Mouse (Mus musculus) intestine, embryonic 14.5 days (tissue): ENCODE data around the gene Pim3. TPM values are rescaled to one million over a fixed set of nuclear protein-coding genes. Genes with fewer than 3 reads are reported as not detected.
A peak's percentile ranks its signal among the peaks of the same experiment; 100 is the strongest.

Source experiments
- ATAC-seq: fragments of 200-750 bp; cut with Nextera tagmentation; replicated peaks from 2 replicates; pipeline ENCODE4 v1.8.0; 2017; ENCODE audit warnings: low read depth, moderate number of reproducible peaks, moderate TSS enrichment, moderate library complexity; ENCODE audit not compliant: low FRiP score, low TSS enrichment
- DNase-seq: peaks from one replicate; pipeline ENCODE4 v3.0.0-alpha.2; 2018; ENCODE audit warnings: low spot score
- H3K27ac ChIP-seq: fragments of 300-500 bp; sonication (generic); 2 replicates; pipeline ENCODE4 v1.5.1; 2014; ENCODE audit warnings: low read depth, mild to moderate bottlenecking, control low read depth
- H3K27me3 ChIP-seq: fragments of 300-500 bp; sonication (generic); replicated peaks from 2 replicates; pipeline ENCODE4 v1.6.1; 2014; ENCODE audit warnings: low read length, control low read depth; ENCODE audit not compliant: control insufficient read depth, insufficient read depth
- H3K36me3 ChIP-seq: fragments of 300-500 bp; sonication (generic); 2 replicates; pipeline ENCODE4 v1.6.1; 2014; ENCODE audit warnings: low read length, control low read depth; ENCODE audit not compliant: control insufficient read depth, insufficient read depth
- H3K4me1 ChIP-seq: fragments of 300-500 bp; sonication (generic); replicated peaks from 2 replicates; pipeline ENCODE4 v1.6.1; 2014; ENCODE audit warnings: low read length, control low read depth, mixed read lengths; ENCODE audit not compliant: control insufficient read depth, insufficient read depth
- H3K4me2 ChIP-seq: fragments of 300-500 bp; sonication (generic); 2 replicates; pipeline ENCODE4 v1.6.1; 2014; ENCODE audit warnings: low read length
- H3K4me3 ChIP-seq: fragments of 300-500 bp; sonication (generic); 2 replicates; pipeline ENCODE4 v1.5.1; 2014; ENCODE audit warnings: low read depth, low read length, control low read depth, mixed read lengths
- H3K9ac ChIP-seq: fragments of 300-500 bp; sonication (generic); 2 replicates; pipeline ENCODE4 v1.6.1; 2014; ENCODE audit warnings: mild to moderate bottlenecking, low read length
- H3K9me3 ChIP-seq: fragments of 300-500 bp; sonication (generic); 2 replicates; pipeline ENCODE4 v1.6.1; 2016; ENCODE audit warnings: low read length, control low read depth; ENCODE audit not compliant: control insufficient read depth
- WGBS: fragments of 180-500 bp; shearing (Covaris S2); extraction: QIAGEN DNeasy Blood & Tissue Kit; methylation state at CpG from one replicate; pipeline ENCODE4 v1.1.7; 2014; 5-methylcytosine and 5-hydroxymethylcytosine counted together
- polyA plus RNA-seq: library from polyadenylated mRNA; unstranded; fragments of >200 nt; fragmentation: Nextera tagmentation; extraction: Ambion mirVana; gene quantifications from 2 replicates; pipeline ENCODE4 v1.2.1, GENCODE M21; 2014

Pim3 gene
- polyA plus RNA-seq, 1 experiment from 2014 or later: 51.7 TPM

GRCm38 (mm10) chr15:88851507-88852149 is 10.4 kb upstream of the Pim3 start:
- no peaks in the 10 kb centered on the region for H3K36me3 ChIP-seq
- peaks cover 27% of the 10 kb centered on the region for H3K4me1 ChIP-seq
- no peak overlapping the region for H3K4me2 ChIP-seq
- H3K27ac ChIP-seq: peak overlapping the region; percentile 22; the same call in 1 of the 2 replicates
- H3K9me3 ChIP-seq: no peaks in the 10 kb centered on the region
- no peaks in the 10 kb centered on the region for H3K27me3 ChIP-seq
- no peak overlapping the region for H3K4me3 ChIP-seq
- no peak overlapping the region for H3K9ac ChIP-seq
- 66% methylated on average over 10 of the region's 10 CpGs for WGBS
- DNase-seq (no peak), ATAC-seq (peak; percentile 82)

- 88% methylated on average over 9 of the region's 9 CpGs for WGBS
- no peak overlapping the region for H3K9ac ChIP-seq
- no peak overlapping the region for H3K4me2 ChIP-seq
- DNase-seq (no peak), ATAC-seq (no peak)
- no peak overlapping the region for H3K4me3 ChIP-seq
- no peak overlapping the region for H3K27ac ChIP-seq
- no peaks in the 10 kb centered on the region for H3K36me3 ChIP-seq
- no peaks in the 10 kb centered on the region for H3K27me3 ChIP-seq
- no peaks in the 10 kb centered on the region for H3K9me3 ChIP-seq
- peaks cover 27% of the 10 kb centered on the region for H3K4me1 ChIP-seq
These were observed 8.9 kb upstream of the Pim3 start for GRCm38 (mm10) chr15:88853106-88853505.

- no peak overlapping the region; the same call in 1 of the 2 replicates for H3K27ac ChIP-seq
- WGBS: 42% methylated on average over 6 of the region's 6 CpGs
- H3K4me1 ChIP-seq: peaks cover 27% of the 10 kb centered on the region
- no peak overlapping the region for H3K4me2 ChIP-seq
- H3K4me3 ChIP-seq: no peak overlapping the region
- no peaks in the 10 kb centered on the region for H3K27me3 ChIP-seq
- H3K36me3 ChIP-seq: no peaks in the 10 kb centered on the region
- DNase-seq (no peak), ATAC-seq (no peak)
- no peak overlapping the region for H3K9ac ChIP-seq
- H3K9me3 ChIP-seq: no peaks in the 10 kb centered on the region
These were observed 7.6 kb upstream of the Pim3 start for GRCm38 (mm10) chr15:88854119-88854968.

GRCm38 (mm10) chr15:88854969-88855830 is 6.8 kb upstream of the Pim3 start:
- Histone ChIP-seq H3K9me3 (no peaks in the 10 kb centered on the region), H3K4me1 (peaks cover 27% of the 10 kb centered on the region), H3K27me3 (no peaks in the 10 kb centered on the region), H3K4me3 (no peak overlapping the region), H3K4me2 (no peak overlapping the region), H3K27ac (no peak overlapping the region; the same call in 1 of the 2 replicates), H3K36me3 (no peaks in the 10 kb centered on the region), H3K9ac (no peak overlapping the region)
- no peak for DNase-seq
- ATAC-seq: no peak
- WGBS: 69% methylated on average over 15 of the region's 15 CpGs

- no peaks in the 10 kb centered on the region for H3K9me3 ChIP-seq
- no peak overlapping the region for H3K9ac ChIP-seq
- no peaks in the 10 kb centered on the region for H3K27me3 ChIP-seq
- no peaks in the 10 kb centered on the region for H3K36me3 ChIP-seq
- H3K4me1 ChIP-seq: peaks cover 20% of the 10 kb centered on the region
- WGBS: 74% methylated on average over 6 of the region's 6 CpGs
- ATAC-seq: no peak
- DNase-seq: no peak
- no peak overlapping the region for H3K4me3 ChIP-seq
- no peak overlapping the region for H3K27ac ChIP-seq
- H3K4me2 ChIP-seq: no peak overlapping the region
These were observed 6.0 kb upstream of the Pim3 start for GRCm38 (mm10) chr15:88855896-88856417.

- no peak overlapping the region for H3K27ac ChIP-seq
- ATAC-seq: no peak
These were observed 5.4 kb upstream of the Pim3 start for GRCm38 (mm10) chr15:88856613-88857012.

GRCm38 (mm10) chr15:88857361-88857760 is 4.6 kb upstream of the Pim3 start:
- WGBS: 94% methylated on average over 7 of the region's 7 CpGs
- no peaks in the 10 kb centered on the region for H3K36me3 ChIP-seq
- no peak overlapping the region for H3K27ac ChIP-seq
- peaks cover 19% of the 10 kb centered on the region; the same call in 1 of the 2 replicates for H3K4me1 ChIP-seq
- no peaks in the 10 kb centered on the region for H3K27me3 ChIP-seq
- DNase-seq (no peak), ATAC-seq (no peak)
- no peak overlapping the region for H3K9ac ChIP-seq
- H3K4me2 ChIP-seq: no peak overlapping the region
- H3K9me3 ChIP-seq: no peaks in the 10 kb centered on the region
- H3K4me3 ChIP-seq: no peak overlapping the region

More at GRCm38 (mm10) chr15:88856613-88857012, 5.4 kb upstream of the Pim3 start:
- H3K4me1 ChIP-seq: peaks cover 21% of the 10 kb centered on the region
- DNase-seq: no peak
- H3K9me3 ChIP-seq: no peaks in the 10 kb centered on the region
- WGBS: 82% methylated on average over 5 of the region's 5 CpGs
- no peak overlapping the region for H3K9ac ChIP-seq
- H3K4me2 ChIP-seq: no peak overlapping the region
- no peaks in the 10 kb centered on the region for H3K27me3 ChIP-seq
- H3K36me3 ChIP-seq: no peaks in the 10 kb centered on the region
- H3K4me3 ChIP-seq: no peak overlapping the region

GRCm38 (mm10) chr15:88858141-88858541 is 3.8 kb upstream of the Pim3 start:
- H3K27ac ChIP-seq: no peak overlapping the region

More at GRCm38 (mm10) chr15:88858141-88858541, 3.8 kb upstream of the Pim3 start:
- Histone ChIP-seq H3K9ac (no peak overlapping the region), H3K27me3 (no peaks in the 10 kb centered on the region), H3K9me3 (no peaks in the 10 kb centered on the region), H3K4me2 (no peak overlapping the region), H3K4me1 (peaks cover 18% of the 10 kb centered on the region; the same call in 1 of the 2 replicates), H3K4me3 (no peak overlapping the region), H3K36me3 (no peaks in the 10 kb centered on the region)
- 93% methylated on average over 3 of the region's 3 CpGs for WGBS
- DNase-seq: no peak
- ATAC-seq: no peak
